Mouse (Mus musculus): ENCODE data around the gene Ank3.

DNA sequence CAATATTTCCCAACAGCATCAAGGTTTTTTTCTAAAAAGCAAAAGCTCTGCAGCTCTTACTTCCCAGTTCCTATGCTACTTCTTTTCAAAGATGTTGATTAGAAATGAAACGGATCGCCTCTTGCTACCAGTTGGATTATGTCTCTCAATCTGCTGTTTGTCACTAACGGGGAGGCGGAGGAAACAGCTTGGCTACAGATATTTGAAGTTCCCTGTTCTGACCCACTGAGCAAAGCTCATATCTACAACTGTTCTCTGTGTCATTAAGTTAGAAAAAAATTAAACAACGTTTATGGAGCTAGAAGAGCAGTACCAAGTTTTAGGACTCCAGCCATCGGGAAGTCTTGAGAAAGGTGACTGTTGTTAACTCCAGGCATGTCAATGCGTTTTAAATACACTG is 146.1 kb downstream of the Ank3 start:
- TF ChIP-seq CTCF (IDR thresholded peaks at IDR 0.05; ENCODE audit: borderline replicate concordance, extremely low read depth, insufficient read depth, insufficient read length): no peak
- TF ChIP-seq POLR2A (IDR thresholded peaks at IDR 0.05; ENCODE audit: borderline replicate concordance, extremely low read depth, insufficient read depth, insufficient read length, poor library complexity, severe bottlenecking): no peak

All from brain, embryonic 14.5 days (tissue).